Mouse (Mus musculus): ENCODE measurements around the gene Zfp652.
A peak's percentile ranks its signal among the peaks of the same experiment; 100 is the strongest.
"Not testable (repeated sequence)": the region's sequence is repeated elsewhere in the genome, so short reads cannot be mapped to it uniquely, and the experiment has no call there.

The Zfp652 gene

GRCm38 (mm10) chr11:95712085-95712562, 349 bp upstream of the Zfp652 start:
- peak; percentile 45 to 62 for DNase-seq

GRCm38 (mm10) chr11:95713225-95713810, 845 bp downstream of the Zfp652 start:
- DNase-seq, result peak; percentile 69 to 79

- DNase-seq, result peak; percentile 42 to 51
Observed at GRCm38 (mm10) chr11:95713811-95714241, 1.4 kb downstream of the Zfp652 start.

GRCm38 (mm10) chr11:95714411-95714810, 1.9 kb downstream of the Zfp652 start:
- DNase-seq, result no peak

- no peak for DNase-seq
Observed at GRCm38 (mm10) chr11:95716136-95716535, 3.7 kb downstream of the Zfp652 start.

GRCm38 (mm10) chr11:95719356-95719755, 6.9 kb downstream of the Zfp652 start:
- no peak for DNase-seq

GRCm38 (mm10) chr11:95723287-95723686, 10.8 kb downstream of the Zfp652 start, which contains the start of gene B130006D01Rik:
Gene B130006D01Rik (plus strand): TSS chr11:95723587.
- DNase-seq, result no peak

- DNase-seq, result no peak
Observed at GRCm38 (mm10) chr11:95724466-95724865, 12.0 kb downstream of the Zfp652 start.

GRCm38 (mm10) chr11:95726156-95726555, 13.7 kb downstream of the Zfp652 start:
- DNase-seq, result no peak

GRCm38 (mm10) chr11:95727947-95728346, 15.5 kb downstream of the Zfp652 start:
- DNase-seq, result no peak

- DNase-seq, result no peak
Observed at GRCm38 (mm10) chr11:95728916-95729907, 16.7 kb downstream of the Zfp652 start.

- no peak for DNase-seq
Observed at GRCm38 (mm10) chr11:95734485-95734884, 22.0 kb downstream of the Zfp652 start.

GRCm38 (mm10) chr11:95737811-95738210, 25.3 kb downstream of the Zfp652 start:
- DNase-seq, result peak; percentile 51 to 69

GRCm38 (mm10) chr11:95744521-95744920, 32.0 kb downstream of the Zfp652 start:
- no peak for DNase-seq

- DNase-seq, result no peak
Observed at GRCm38 (mm10) chr11:95746821-95747220, 34.3 kb downstream of the Zfp652 start.

GRCm38 (mm10) chr11:95748331-95748730, 35.9 kb downstream of the Zfp652 start:
- no peak for DNase-seq

- DNase-seq, result peak in 1 of 2 experiments; percentile 38
Observed at GRCm38 (mm10) chr11:95749619-95750018, 37.1 kb downstream of the Zfp652 start.

- peak in 1 of 2 experiments; percentile 87 for DNase-seq
Observed at GRCm38 (mm10) chr11:95750995-95751394, 38.5 kb downstream of the Zfp652 start.

GRCm38 (mm10) chr11:95755137-95755536, 42.7 kb downstream of the Zfp652 start:
- DNase-seq, result not testable (repeated sequence)

GRCm38 (mm10) chr11:95760521-95760920, 48.0 kb downstream of the Zfp652 start:
- no peak for DNase-seq

- DNase-seq, result no peak
Observed at GRCm38 (mm10) chr11:95762996-95763395, 50.5 kb downstream of the Zfp652 start.

- no peak for DNase-seq
Observed at GRCm38 (mm10) chr11:95764806-95765205, 52.3 kb downstream of the Zfp652 start.

GRCm38 (mm10) chr11:95765334-95765733, 52.9 kb downstream of the Zfp652 start:
- DNase-seq, result no peak

- no peak for DNase-seq
Observed at GRCm38 (mm10) chr11:95768244-95768643, 55.8 kb downstream of the Zfp652 start.
